Mouse (Mus musculus) adipocyte (in vitro differentiated cells): ENCODE results near the gene A430033K04Rik.
A peak's percentile ranks its signal among the peaks of the same experiment; 100 is the strongest.

Experiments used
- DNase-seq: peaks from one replicate; pipeline ENCODE4 v3.0.0-alpha.2; 2016; ENCODE audit warnings: low spot score

The A430033K04Rik gene

DNA sequence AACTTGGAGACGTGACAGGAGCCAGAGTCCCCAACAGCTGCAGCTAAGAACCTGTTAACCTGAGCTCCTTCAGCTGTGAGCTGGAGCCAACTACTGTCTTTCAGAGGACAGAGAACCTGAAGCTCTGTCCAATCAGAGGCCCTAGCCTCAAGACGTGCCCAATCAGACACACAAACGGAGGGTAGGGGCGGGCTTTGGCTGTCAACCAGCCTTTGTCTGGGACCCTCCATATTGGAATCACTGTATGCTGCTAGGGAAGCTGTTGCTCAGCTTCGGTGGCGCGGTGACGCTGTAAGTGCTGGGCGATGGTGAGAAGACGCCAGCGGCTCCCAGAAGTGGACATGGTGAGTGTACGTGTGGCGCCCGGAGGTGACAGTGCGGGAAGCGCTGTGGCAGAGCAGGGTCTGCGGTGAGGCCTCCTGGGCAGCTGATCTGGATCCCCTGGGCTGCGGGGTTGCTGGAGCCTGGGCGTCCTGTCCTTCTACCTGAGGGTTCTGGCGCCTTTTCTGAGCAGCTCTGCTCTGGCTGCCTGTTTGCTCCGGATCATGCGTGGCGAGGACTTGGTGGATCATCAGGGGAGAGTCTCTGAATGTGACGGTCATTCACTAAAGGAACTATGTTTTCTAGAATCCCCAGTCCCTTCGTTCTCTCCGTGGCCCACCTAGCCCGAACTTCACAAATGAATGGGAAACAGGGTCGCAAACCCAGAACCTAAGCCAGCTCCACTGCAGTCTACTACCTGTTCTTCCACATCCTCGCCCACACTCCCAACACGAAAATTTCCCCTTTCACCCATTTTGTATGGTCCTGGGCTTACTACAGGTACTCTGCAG, at the start of gene A430033K04Rik:
TSS of gene A430033K04Rik (plus strand) at position 215 of the 833 bp plus-strand sequence.
- peak; percentile 99 for DNase-seq

DNA sequence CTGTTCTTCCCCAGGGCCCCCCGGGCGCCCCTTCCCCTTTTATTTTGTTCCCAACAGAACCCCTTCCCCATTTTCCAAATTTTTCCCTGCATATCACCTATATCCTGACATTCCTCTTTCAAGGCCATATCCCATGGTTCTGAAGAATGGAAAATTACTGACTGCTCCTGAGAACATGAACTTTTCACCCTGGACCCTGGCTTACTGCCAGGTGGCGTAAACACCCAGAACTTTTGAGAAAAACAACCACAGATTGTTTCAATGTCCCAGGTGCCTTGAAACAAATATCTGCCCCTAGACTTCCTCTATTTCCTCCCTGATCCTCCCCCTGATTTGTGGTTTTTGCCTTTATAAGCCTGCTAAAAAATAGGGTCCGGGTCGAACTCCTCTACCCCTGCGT, 35.3 kb upstream of the A430033K04Rik start:
- DNase-seq: peak; percentile 64

DNA sequence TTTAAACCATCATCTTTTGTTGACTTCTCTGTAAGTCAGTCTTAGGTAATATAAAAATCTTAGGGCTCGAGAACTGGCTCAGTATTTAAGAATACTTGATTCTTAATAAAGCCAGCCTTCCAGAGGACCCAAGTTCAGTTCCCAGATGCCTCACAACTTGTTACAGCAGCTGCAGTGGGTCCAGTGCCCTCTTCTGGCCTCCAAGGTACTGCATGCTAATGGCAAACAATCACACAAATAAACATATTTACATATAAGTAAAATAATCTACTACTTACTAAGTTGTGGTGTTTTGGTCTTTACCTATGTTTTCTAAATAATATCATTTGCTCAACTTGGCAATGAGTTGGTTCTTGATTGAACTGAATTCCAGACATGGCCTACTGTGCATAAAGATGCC, 4.3 kb upstream of the A430033K04Rik start:
- DNase-seq: peak; percentile 33

DNA sequence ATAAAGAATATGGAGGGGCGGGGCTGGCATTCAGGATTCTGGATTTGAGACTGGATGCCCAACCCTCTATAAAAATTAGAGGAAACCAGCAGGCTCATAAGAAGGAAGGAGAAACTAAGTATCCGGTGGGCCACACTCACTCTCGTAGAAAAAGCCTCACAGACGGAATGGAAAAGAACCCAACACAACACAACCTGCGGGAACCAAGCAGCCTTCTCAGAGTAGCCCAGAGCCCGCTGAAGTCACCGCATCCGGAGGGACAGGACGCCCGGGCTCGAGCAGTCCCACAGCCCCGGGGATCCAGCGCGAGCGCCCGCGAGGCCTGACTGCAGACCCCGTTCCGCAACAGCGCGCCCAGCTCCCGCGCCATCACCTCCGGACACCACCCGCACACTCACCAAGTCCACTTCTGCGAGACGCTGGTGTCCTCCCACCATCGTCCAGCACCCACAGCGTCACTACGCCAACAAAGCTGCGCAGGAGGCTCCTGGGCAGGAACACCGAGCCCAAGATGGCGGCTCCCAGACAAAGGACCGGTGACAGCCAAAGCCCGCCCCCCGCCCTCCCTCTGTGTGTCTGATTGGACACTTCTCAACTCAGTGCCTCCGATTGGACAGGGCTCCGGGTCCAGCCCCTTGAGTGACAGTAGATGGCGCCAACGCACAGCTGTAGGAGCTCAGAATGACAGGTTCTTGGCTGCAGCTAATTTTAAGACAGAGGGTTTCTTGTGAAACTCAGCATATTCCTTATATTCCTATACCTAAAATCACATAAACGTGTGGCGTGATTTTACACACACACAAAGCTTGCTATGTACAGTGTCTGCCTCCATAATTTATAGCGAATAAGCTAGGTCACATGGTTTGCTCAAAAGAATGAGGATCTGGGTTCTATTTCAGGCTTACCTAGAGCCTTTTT, 3.2 kb upstream of the A430033K04Rik start, which contains the start of gene Zfp68:
TSS of gene Zfp68 (minus strand) at position 551 of the 918 bp plus-strand sequence.
- DNase-seq: peak; percentile 100

DNA sequence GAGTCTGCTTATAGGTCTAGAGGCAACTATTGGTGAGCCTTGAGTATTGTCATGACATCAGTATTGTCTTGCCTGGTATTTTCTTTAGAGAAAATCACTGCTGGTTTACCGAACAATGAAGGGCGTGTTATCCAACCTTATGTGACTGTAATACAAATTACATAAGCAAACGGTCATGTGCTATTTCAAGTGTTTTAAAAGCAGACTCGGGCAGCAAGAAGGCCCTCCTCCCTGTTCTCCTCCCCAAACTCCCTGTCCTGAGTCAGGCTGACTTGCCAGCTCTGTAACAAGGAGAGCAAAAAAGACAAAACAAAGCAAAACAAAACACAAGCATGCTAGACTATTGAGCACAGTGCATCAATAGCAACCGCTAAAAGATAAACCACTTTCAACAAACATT, 1.8 kb upstream of the A430033K04Rik start:
- DNase-seq: no peak

DNA sequence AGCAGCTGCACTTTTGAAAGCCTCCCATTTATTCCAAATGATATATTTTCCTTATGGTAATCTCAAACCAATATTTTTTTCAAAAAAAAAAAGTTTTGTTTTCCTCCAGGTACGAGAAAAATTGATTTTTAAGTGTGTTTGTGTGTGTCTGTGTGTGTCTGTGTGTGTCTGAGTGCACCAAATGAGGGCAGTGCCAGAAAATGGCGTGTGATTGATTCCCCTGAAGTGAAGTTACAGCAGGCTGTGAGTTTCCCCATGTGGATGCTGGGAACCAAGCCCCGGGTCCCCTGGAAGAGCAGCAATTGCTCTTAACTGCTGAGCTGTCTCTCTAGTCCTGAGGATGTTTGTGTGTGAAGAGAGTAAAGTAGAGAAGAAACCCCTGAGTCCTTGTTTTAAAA, 818 bp downstream of the A430033K04Rik start:
- DNase-seq: no peak

DNA sequence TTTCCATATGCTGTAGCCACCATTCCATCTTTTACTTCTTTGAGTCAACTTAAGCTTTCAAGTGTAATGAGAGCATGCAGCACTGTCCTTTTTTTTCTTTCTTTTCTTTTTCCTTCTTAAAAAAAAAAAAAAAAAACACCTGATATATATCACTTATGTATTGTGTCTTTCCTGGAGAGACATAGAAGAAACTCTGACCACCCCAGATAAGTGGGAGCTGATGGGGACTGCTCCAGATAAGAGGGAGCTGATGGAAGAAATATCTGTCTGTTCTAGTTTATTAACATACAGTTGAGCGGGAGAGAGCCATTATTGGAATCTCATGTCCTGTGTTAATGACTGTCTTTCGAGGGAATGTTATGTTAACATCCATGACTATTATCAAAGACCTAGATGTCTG, 13.8 kb downstream of the A430033K04Rik start:
- DNase-seq: no peak

DNA sequence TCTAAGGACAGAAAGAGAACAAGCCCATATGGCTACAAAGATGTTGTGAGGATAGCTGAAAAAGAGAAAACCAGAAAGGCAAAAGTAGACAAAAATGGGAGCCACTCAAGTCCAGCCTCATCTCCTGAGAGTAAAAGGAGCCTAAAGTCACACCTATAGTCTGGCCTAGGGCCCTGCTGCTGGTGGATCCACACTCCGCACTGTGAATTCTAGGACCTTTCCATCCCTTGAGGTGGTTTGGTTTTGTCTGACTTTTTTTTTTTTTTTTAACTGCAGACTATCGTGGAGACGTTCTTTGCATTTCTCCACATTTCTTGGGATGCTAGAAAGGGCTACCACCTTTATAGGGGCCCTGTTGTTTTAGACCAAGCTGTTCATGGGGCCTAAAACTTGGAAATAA, 18.4 kb downstream of the A430033K04Rik start:
- no peak for DNase-seq

DNA sequence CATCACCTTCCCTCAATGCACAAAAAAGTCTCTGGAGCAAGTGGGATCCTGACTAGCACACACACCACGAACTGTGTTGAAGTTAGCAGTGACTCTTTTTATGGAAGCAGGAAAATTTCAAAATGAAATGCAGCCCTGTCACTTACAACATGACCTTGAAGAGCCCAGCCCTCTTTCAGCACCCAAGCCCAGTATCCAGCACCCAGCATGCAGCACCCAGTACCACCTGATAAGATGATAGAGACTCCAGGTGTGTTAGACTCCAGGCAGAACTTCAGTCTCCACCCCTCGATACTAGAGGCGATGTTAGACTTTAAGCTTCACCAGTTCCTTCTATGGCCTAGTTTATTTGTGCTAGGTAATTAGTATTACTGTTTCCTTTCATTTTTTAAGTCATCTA, 19.1 kb downstream of the A430033K04Rik start:
- DNase-seq: no peak

DNA sequence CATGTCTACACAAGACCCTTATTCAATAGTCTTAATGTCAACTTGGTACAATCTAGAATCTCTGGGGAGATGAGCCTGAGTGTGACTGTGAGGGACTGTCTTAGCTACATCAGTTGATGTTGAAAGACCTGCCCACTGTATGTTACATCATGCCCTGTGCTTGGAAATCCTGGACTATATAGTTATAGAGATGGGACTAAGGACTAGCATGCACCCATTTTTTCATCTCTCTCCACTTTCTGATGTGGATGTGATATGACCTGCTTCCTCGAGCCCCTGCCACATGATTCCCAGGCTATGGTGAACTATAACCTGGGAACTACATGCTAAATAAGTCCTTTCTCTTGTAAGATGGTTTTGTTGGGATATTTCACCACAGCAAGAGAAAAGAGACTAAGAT, 30.3 kb downstream of the A430033K04Rik start:
- DNase-seq: no peak

DNA sequence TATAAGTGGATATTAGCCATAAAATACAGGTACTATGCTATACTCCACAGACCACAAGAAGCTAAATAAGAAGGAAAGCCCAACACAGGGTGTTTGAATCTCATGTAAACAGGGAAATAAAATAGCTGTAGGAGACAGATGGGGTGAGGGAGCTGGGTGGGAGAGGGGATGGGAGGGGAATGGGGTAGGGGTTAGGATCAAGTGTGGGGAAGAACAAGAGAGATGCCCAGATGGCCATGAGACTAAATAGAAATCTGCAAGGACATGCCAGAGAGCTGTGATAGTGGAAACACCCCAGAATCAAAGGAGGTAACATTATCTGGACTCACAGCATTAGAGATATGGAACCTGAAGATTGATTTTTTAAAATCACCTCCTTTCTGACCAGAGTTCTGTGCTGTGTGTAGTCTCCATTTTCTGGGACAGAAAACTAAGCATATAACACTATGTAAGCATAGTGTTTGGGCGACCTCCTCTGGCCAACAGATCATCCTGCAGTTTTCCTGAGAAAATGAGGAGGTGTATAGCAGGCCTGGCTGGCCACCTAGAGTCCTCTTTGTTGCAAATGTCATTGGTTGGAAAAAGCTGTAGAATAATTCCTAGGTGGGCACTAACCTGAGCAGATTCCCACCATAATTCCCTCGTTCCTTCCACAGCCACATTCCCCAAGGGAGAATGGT, 34.0 kb downstream of the A430033K04Rik start:
- DNase-seq: peak; percentile 78

- no peak for DNase-seq
Measured at GRCm38 (mm10) chr5:138657407-138657806, 34.7 kb downstream of the A430033K04Rik start.

DNA sequence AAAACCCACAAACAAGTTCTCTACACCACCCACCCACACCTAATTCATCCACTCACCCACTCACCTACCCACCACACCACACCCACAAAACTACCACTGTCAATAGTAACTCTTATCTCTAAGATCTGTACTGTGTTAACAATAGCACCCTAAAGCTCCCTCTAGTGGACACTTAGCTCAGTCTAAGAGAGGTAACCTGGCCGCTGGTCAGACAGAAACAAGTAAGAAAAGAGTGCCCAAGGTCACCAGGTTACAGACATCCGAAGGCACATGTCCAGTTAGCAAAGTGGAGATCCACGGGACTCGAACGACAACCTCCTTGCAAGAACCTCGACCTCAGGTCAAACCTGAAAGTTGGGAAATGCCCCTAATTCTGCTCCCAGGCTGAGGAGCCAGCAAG, 35.2 kb downstream of the A430033K04Rik start:
- DNase-seq: peak; percentile 73

- DNase-seq: peak; percentile 34
Measured at GRCm38 (mm10) chr5:138658922-138659321, 36.3 kb downstream of the A430033K04Rik start.

DNA sequence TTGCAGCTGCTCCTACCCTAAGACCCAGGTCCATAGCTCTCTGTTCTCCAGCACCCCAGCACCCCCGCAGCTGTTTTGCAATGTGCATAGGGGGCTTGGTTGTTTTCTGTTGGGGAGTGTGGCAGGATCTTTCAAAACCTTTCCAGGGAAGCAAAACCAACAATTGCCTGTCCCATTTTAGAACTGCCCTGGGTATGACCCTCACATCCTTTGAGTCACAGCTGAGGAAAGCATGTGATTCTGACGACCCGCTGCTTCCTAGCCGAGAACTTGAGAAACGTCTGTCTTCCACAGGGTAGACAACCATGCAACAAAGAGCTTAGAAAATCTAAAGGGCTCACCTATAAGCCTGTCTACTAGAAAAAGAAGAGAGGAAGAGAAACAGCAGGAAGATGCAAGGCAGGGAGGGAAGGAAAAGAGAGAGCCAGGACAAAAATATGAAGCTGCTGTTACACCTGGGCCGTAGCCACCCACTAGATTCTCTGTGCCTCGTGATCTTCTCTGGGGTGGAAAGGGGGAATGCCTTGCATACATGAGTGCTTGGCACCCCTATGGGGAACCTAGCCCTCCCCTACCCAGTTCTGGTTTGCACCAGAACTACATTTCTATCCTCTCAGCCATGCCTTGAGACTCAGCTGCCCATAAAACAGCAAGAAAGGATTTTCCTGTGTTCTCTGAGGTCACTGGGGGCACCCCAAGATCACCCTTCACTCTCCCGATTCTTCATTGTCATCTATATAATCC, 60.5 kb downstream of the A430033K04Rik start:
- DNase-seq: no peak

GRCm38 (mm10) chr5:138683821-138684220, 61.2 kb downstream of the A430033K04Rik start:
- DNase-seq: no peak

DNA sequence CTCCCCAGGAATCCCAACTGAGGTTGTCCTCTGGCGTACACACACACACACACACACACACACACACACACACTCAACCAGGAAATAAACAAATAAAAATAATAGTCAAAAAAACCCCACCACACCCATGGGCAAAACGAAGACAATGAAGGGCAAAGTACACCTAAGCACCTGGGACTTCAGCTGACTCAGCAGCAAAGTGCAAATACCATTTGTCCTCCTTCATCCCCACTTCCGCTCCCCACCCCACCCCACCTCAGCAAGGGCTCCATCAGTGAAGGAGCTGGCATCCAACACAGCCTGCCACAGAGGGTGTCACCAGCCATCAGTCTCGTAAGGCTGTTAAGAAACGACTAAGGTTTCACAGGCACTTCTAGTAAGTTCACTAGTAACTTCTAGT, 64.8 kb downstream of the A430033K04Rik start:
- DNase-seq: no peak

- DNase-seq: no peak
Measured at GRCm38 (mm10) chr5:138689254-138689653, 66.6 kb downstream of the A430033K04Rik start.

DNA sequence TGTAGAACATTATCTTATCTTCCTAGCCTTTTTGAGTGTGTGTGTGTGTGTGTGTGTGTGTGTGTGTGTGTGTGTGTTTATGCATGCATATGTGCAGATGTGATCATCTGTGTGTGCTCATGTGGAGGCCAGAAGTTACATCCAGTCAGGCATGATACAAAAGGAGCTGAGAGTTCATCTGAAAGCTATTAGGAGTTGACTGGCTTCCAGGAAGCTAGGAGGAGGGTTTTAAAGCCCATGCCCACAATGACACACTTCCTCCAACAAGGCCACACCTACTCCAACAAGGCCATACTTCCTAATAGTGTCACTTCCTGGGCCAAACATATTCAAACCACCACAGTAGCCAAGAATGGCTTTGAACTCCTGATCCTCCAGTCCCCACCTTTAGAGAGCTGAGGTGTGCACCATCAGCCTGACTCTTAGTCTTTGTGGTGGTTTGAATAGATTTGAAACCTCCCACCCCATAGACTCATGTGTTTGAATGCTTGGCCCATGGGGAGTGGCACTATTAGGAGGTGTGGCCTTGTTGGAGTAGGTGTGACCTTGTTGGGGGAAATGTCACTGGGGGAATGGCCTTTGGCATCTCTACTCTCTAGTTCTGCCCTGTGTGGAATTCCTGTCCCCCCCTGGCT, 70.4 kb downstream of the A430033K04Rik start:
- peak; percentile 40 for DNase-seq

DNA sequence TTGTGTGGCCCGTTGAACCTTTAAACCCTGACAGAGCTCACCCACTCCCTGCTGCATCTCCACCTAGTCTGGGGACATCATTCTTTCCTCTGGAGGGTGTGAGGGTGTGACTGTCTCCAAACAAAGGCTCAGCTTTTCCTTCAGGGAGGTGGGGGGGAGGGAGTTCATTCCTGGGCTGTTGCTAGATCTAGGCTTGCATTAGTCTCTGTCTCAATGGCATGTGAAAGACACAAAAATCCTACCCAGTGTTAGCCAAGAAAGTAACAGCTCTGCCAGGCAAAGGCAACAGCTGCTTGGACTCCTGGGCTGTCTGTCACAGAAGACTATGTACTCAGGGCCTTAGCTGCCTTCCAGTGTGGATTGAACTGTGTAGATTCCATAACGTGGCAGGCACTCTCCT, 71.4 kb downstream of the A430033K04Rik start:
- DNase-seq: peak; percentile 64
